Mouse (Mus musculus) olfactory bulb, adult 2 months (tissue): ENCODE measurements around the gene Lifr.

Experiments used
- CTCF ChIP-seq: fragments of 200-500 bp; IDR thresholded peaks from 2 replicates; pipeline ENCODE4 v1.5.1; 2012; ENCODE audit warnings: low read depth, mild to moderate bottlenecking, low read length, moderate library complexity; ENCODE audit not compliant: insufficient read depth
- POLR2A ChIP-seq: fragments of 200-500 bp; IDR thresholded peaks from 2 replicates; pipeline ENCODE4 v1.6.1; 2012; ENCODE audit warnings: mild to moderate bottlenecking, low read depth, low read length, moderate library complexity; ENCODE audit not compliant: insufficient read depth

DNA sequence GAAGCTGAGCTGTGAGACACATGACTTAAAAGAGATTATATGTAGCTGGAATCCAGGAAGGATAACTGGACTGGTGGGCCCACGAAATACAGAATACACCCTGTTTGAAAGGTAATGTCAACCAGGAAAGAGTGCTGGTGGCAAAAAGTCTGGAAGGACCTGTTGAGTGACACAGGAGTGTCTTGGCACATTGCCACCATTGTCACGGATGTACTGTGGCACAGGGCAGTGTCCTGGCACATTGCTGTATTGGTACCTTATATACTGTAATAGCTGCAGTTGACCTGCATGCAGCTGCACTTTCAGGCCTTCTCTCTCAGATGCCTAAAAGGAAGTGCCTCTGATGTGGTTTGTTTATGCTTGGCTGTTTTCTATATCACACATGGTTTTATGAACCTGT is 82.5 kb downstream of the Lifr start:
- no peak for TF ChIP-seq POLR2A
- no peak for TF ChIP-seq CTCF
